Mouse (Mus musculus): ENCODE measurements around the gene Kdm2b. TPM values are rescaled to one million over a fixed set of nuclear protein-coding genes. Genes with fewer than 3 reads are reported as not detected.

Gene Kdm2b
- polyA plus RNA-seq, 1 experiment, result 50.9 TPM

- Histone ChIP-seq H3K27ac (ENCODE audit: control insufficient read depth, insufficient read depth, low read depth, low read length) (no peak overlapping the region), H3K36me3 (ENCODE audit: control insufficient read depth, insufficient read depth, low read length) (no peaks in the 10 kb centered on the region), H3K27me3 (ENCODE audit: control insufficient read depth, insufficient read depth, low read length) (no peaks in the 10 kb centered on the region), H3K4me3 (ENCODE audit: control insufficient read depth, low read depth, low read length) (no peak overlapping the region), H3K4me1 (ENCODE audit: control insufficient read depth, insufficient read depth, low read length) (peaks cover 6% of the 10 kb centered on the region)
- TF ChIP-seq POLR2A (IDR thresholded peaks at IDR 0.05; ENCODE audit: control insufficient read depth, low read depth, low read length) (no peak), CTCF (IDR thresholded peaks at IDR 0.05; ENCODE audit: control insufficient read depth, insufficient read depth, insufficient replicate concordance, low read depth, low read length) (no peak)
These were observed 40.1 kb upstream of the Kdm2b start for GRCm38 (mm10) chr5:123029729-123030128.

- no peak for TF ChIP-seq POLR2A (IDR thresholded peaks at IDR 0.05; ENCODE audit: control insufficient read depth, low read depth, low read length)
- no peak for TF ChIP-seq CTCF (IDR thresholded peaks at IDR 0.05; ENCODE audit: control insufficient read depth, insufficient read depth, insufficient replicate concordance, low read depth, low read length)
- H3K27ac ChIP-seq (ENCODE audit: control insufficient read depth, insufficient read depth, low read depth, low read length), result no peak overlapping the region
- H3K4me1 ChIP-seq (ENCODE audit: control insufficient read depth, insufficient read depth, low read length), result peaks cover 6% of the 10 kb centered on the region
- no peaks in the 10 kb centered on the region for H3K36me3 ChIP-seq (ENCODE audit: control insufficient read depth, insufficient read depth, low read length)
- no peak overlapping the region for H3K4me3 ChIP-seq (ENCODE audit: control insufficient read depth, low read depth, low read length)
- no peaks in the 10 kb centered on the region for H3K27me3 ChIP-seq (ENCODE audit: control insufficient read depth, insufficient read depth, low read length)
These were observed 37.8 kb upstream of the Kdm2b start for GRCm38 (mm10) chr5:123027436-123027835.

DNA sequence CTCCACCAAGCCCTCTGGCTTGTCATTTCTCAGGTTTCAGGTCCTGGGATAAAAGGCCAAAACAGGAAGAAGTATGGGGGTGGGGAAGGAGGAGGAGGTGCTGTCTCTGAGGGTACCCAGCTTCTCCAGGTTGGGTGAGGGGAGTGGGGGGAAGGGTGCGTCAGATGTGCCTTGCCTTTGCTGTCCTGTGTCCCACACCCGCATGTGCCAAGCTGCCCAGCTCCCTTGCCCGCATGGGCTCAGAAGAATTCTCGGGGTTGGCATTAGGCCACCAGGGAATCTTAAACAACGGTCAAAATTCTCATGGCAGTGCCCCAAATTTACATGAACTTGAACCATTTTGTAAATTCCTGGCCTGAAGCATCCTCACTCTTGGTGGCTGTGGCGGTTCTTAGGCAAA is 36.8 kb upstream of the Kdm2b start:
- H3K36me3 ChIP-seq (ENCODE audit: control insufficient read depth, insufficient read depth, low read length), result no peaks in the 10 kb centered on the region
- no peak overlapping the region for H3K27ac ChIP-seq (ENCODE audit: control insufficient read depth, insufficient read depth, low read depth, low read length)
- no peak overlapping the region for H3K4me3 ChIP-seq (ENCODE audit: control insufficient read depth, low read depth, low read length)
- H3K27me3 ChIP-seq (ENCODE audit: control insufficient read depth, insufficient read depth, low read length), result no peaks in the 10 kb centered on the region
- H3K4me1 ChIP-seq (ENCODE audit: control insufficient read depth, insufficient read depth, low read length), result peaks cover 6% of the 10 kb centered on the region
- TF ChIP-seq POLR2A (IDR thresholded peaks at IDR 0.05; ENCODE audit: control insufficient read depth, low read depth, low read length), result no peak
- no peak for TF ChIP-seq CTCF (IDR thresholded peaks at IDR 0.05; ENCODE audit: control insufficient read depth, insufficient read depth, insufficient replicate concordance, low read depth, low read length)

- no peak overlapping the region for H3K4me3 ChIP-seq (ENCODE audit: control insufficient read depth, low read depth, low read length)
- TF ChIP-seq CTCF (IDR thresholded peaks at IDR 0.05; ENCODE audit: control insufficient read depth, insufficient read depth, insufficient replicate concordance, low read depth, low read length), result no peak
- no peaks in the 10 kb centered on the region for H3K36me3 ChIP-seq (ENCODE audit: control insufficient read depth, insufficient read depth, low read length)
- no peak overlapping the region for H3K27ac ChIP-seq (ENCODE audit: control insufficient read depth, insufficient read depth, low read depth, low read length)
- H3K4me1 ChIP-seq (ENCODE audit: control insufficient read depth, insufficient read depth, low read length), result peaks cover 6% of the 10 kb centered on the region
- no peaks in the 10 kb centered on the region for H3K27me3 ChIP-seq (ENCODE audit: control insufficient read depth, insufficient read depth, low read length)
These were observed 35.4 kb upstream of the Kdm2b start for GRCm38 (mm10) chr5:123024965-123025573.

DNA sequence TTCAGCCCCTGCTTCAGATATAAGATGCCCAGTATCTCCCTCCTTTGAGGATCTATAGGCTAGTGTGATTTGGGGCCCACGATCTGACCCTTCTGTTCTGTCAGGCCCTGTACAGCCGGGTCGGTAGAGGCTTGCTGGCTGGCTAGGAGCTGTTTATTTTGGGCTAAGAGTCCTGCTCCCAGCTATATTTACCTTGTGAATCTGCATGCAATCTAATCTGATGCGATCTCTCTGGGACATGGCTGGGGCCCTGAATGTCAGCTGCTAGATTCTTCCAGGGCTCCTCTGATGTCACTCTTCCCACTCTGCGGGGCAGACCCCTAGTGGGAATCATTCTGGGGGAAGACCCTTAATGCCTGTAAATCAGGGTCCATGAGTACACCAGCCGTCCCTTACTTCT is 34.7 kb upstream of the Kdm2b start:
- Histone ChIP-seq H3K4me1 (ENCODE audit: control insufficient read depth, insufficient read depth, low read length) (peaks cover 4% of the 10 kb centered on the region), H3K27ac (ENCODE audit: control insufficient read depth, insufficient read depth, low read depth, low read length) (no peak overlapping the region), H3K4me3 (ENCODE audit: control insufficient read depth, low read depth, low read length) (no peak overlapping the region), H3K27me3 (ENCODE audit: control insufficient read depth, insufficient read depth, low read length) (no peaks in the 10 kb centered on the region), H3K36me3 (ENCODE audit: control insufficient read depth, insufficient read depth, low read length) (no peaks in the 10 kb centered on the region)
- no peak for TF ChIP-seq CTCF (IDR thresholded peaks at IDR 0.05; ENCODE audit: control insufficient read depth, insufficient read depth, insufficient replicate concordance, low read depth, low read length)
- no peak for TF ChIP-seq POLR2A (IDR thresholded peaks at IDR 0.05; ENCODE audit: control insufficient read depth, low read depth, low read length)

- no peaks in the 10 kb centered on the region for H3K36me3 ChIP-seq (ENCODE audit: control insufficient read depth, insufficient read depth, low read length)
- no peaks in the 10 kb centered on the region for H3K27me3 ChIP-seq (ENCODE audit: control insufficient read depth, insufficient read depth, low read length)
- no peak for TF ChIP-seq POLR2A (IDR thresholded peaks at IDR 0.05; ENCODE audit: control insufficient read depth, low read depth, low read length)
- no peak for TF ChIP-seq CTCF (IDR thresholded peaks at IDR 0.05; ENCODE audit: control insufficient read depth, insufficient read depth, insufficient replicate concordance, low read depth, low read length)
- no peak overlapping the region for H3K27ac ChIP-seq (ENCODE audit: control insufficient read depth, insufficient read depth, low read depth, low read length)
- no peak overlapping the region for H3K4me3 ChIP-seq (ENCODE audit: control insufficient read depth, low read depth, low read length)
- peaks cover 3% of the 10 kb centered on the region; the same call in 1 of the 2 replicates for H3K4me1 ChIP-seq (ENCODE audit: control insufficient read depth, insufficient read depth, low read length)
These were observed 33.4 kb upstream of the Kdm2b start for GRCm38 (mm10) chr5:123023049-123023448.

DNA sequence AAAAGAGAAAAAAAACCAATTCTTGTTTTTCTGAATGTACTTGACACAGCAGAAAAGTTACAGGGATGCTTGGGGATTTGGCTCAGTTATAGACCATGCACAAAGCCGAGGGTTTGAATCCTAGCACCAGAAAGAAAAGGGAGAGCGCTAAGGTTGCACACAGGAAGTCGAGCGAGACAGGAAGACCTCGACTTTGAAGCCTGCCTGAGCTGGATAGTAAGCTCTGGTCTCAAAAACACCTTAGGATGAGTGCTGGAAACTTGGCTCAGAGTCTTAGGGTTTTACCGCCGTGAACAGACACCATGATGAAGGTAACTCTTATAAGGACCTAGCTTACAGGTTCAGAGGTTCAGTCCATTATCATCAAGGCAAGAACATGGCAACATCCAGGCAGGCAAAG is 31.8 kb upstream of the Kdm2b start:
- Histone ChIP-seq H3K27ac (ENCODE audit: control insufficient read depth, insufficient read depth, low read depth, low read length) (no peak overlapping the region), H3K27me3 (ENCODE audit: control insufficient read depth, insufficient read depth, low read length) (no peaks in the 10 kb centered on the region), H3K36me3 (ENCODE audit: control insufficient read depth, insufficient read depth, low read length) (no peaks in the 10 kb centered on the region), H3K4me3 (ENCODE audit: control insufficient read depth, low read depth, low read length) (no peak overlapping the region), H3K4me1 (ENCODE audit: control insufficient read depth, insufficient read depth, low read length) (peaks cover 3% of the 10 kb centered on the region; the same call in 1 of the 2 replicates)
- no peak for TF ChIP-seq CTCF (IDR thresholded peaks at IDR 0.05; ENCODE audit: control insufficient read depth, insufficient read depth, insufficient replicate concordance, low read depth, low read length)

GRCm38 (mm10) chr5:123020426-123020825 is 30.8 kb upstream of the Kdm2b start:
- no peaks in the 10 kb centered on the region for H3K27me3 ChIP-seq (ENCODE audit: control insufficient read depth, insufficient read depth, low read length)
- peaks cover 11% of the 10 kb centered on the region for H3K4me1 ChIP-seq (ENCODE audit: control insufficient read depth, insufficient read depth, low read length)
- TF ChIP-seq CTCF (IDR thresholded peaks at IDR 0.05; ENCODE audit: control insufficient read depth, insufficient read depth, insufficient replicate concordance, low read depth, low read length) (no peak), POLR2A (IDR thresholded peaks at IDR 0.05; ENCODE audit: control insufficient read depth, low read depth, low read length) (no peak)
- no peaks in the 10 kb centered on the region for H3K36me3 ChIP-seq (ENCODE audit: control insufficient read depth, insufficient read depth, low read length)
- no peak overlapping the region for H3K4me3 ChIP-seq (ENCODE audit: control insufficient read depth, low read depth, low read length)
- H3K27ac ChIP-seq (ENCODE audit: control insufficient read depth, insufficient read depth, low read depth, low read length), result no peak overlapping the region
